Mouse (Mus musculus): Measurements from ENCODE around the gene Bloc1s6.
A peak's percentile ranks its signal among the peaks of the same experiment; 100 is the strongest.

The Bloc1s6 gene

GRCm38 (mm10) chr2:122765071-122765793 is 26.9 kb downstream of the Bloc1s6 start, which contains the start of gene Sqor:
TSS of gene Sqor (plus strand) at chr2:122765237.
- DNase-seq, result peak; percentile 83 to 88

- DNase-seq, result no peak
Measured at GRCm38 (mm10) chr2:122765794-122766145, 27.5 kb downstream of the Bloc1s6 start.

GRCm38 (mm10) chr2:122771002-122771401 is 32.7 kb downstream of the Bloc1s6 start:
- peak; percentile 67 to 79 for DNase-seq

GRCm38 (mm10) chr2:122772899-122773298 is 34.6 kb downstream of the Bloc1s6 start:
- no peak for DNase-seq

GRCm38 (mm10) chr2:122775491-122775890 is 37.2 kb downstream of the Bloc1s6 start:
- DNase-seq, result no peak

GRCm38 (mm10) chr2:122776823-122777222 is 38.5 kb downstream of the Bloc1s6 start:
- DNase-seq, result no peak

GRCm38 (mm10) chr2:122779967-122780366 is 41.7 kb downstream of the Bloc1s6 start:
- no peak for DNase-seq

- DNase-seq, result no peak
Measured at GRCm38 (mm10) chr2:122780447-122780846, 42.1 kb downstream of the Bloc1s6 start.

GRCm38 (mm10) chr2:122781590-122782356 is 43.5 kb downstream of the Bloc1s6 start:
- DNase-seq, result no peak

- DNase-seq, result no peak
Measured at GRCm38 (mm10) chr2:122783730-122784129, 45.4 kb downstream of the Bloc1s6 start.

- no peak for DNase-seq
Measured at GRCm38 (mm10) chr2:122784701-122785100, 46.4 kb downstream of the Bloc1s6 start.

GRCm38 (mm10) chr2:122786167-122786566 is 47.9 kb downstream of the Bloc1s6 start:
- no peak for DNase-seq

- peak; percentile 27 to 60 for DNase-seq
Measured at GRCm38 (mm10) chr2:122789311-122789710, 51.0 kb downstream of the Bloc1s6 start.

GRCm38 (mm10) chr2:122789730-122790129 is 51.4 kb downstream of the Bloc1s6 start:
- no peak for DNase-seq
